ENCODE assay signal across 22 mouse cellular contexts in genomic region chr7:89891412-89891811, GRCm38 (mm10). TPM values are rescaled to one million over a fixed set of nuclear protein-coding genes. Genes with fewer than 3 reads are reported as not detected.
"Had no signal": no experiment of that assay in that cellular context is flagged by ENCODE, and none has a peak within 500 bp of the region (broad histone marks: within the 10 kb centered on the region; RNA-seq: fewer than 3 reads in every experiment).

No protein-coding gene starts in this region.

- H3K9me3 ChIP-seq: heart, embryonic 13.5 days; heart, embryonic 15.5 days; hindbrain, embryonic 13.5 days; hindbrain, embryonic 15.5 days; liver, embryonic 12.5 days had no signal

- H3K4me3 ChIP-seq: gastrocnemius, adult 2 months; heart, adult 2 months; heart, embryonic 13.5 days; heart, embryonic 15.5 days; hindbrain, embryonic 13.5 days; hindbrain, embryonic 15.5 days; layer of hippocampus, adult 2 months; left cerebral cortex, adult 2 months; liver, embryonic 12.5 days had no signal

- DNase-seq: gastrocnemius, adult 2 months; gastrocnemius, postnatal 36 days; heart, adult 11 months; heart, adult 2 months had no signal

- H3K4me1 ChIP-seq: heart, embryonic 13.5 days; heart, embryonic 15.5 days; hindbrain, embryonic 13.5 days; hindbrain, embryonic 15.5 days; liver, embryonic 12.5 days had no signal

- H3K27ac ChIP-seq: gastrocnemius, adult 2 months; heart, adult 2 months; heart, embryonic 13.5 days; heart, embryonic 15.5 days; hindbrain, embryonic 13.5 days; hindbrain, embryonic 15.5 days; hindbrain, postnatal 0 days; layer of hippocampus, adult 2 months; left cerebral cortex, adult 2 months; liver, embryonic 12.5 days; liver, embryonic 14.5 days had no signal

- H3K36me3 ChIP-seq: heart, embryonic 13.5 days; heart, embryonic 15.5 days; hindbrain, embryonic 13.5 days; hindbrain, embryonic 15.5 days; liver, embryonic 12.5 days had no signal

- H3K4me2 ChIP-seq: heart, embryonic 11.5 days; heart, embryonic 13.5 days; heart, embryonic 15.5 days; hindbrain, embryonic 13.5 days; hindbrain, embryonic 15.5 days; liver, embryonic 12.5 days had no signal

- ATAC-seq: hindbrain, postnatal 0 days; intestine, postnatal 0 days; liver, embryonic 12.5 days had no signal

- H3K9ac ChIP-seq: heart, embryonic 13.5 days; heart, embryonic 15.5 days; hindbrain, embryonic 13.5 days; hindbrain, embryonic 15.5 days; liver, embryonic 12.5 days; liver, embryonic 14.5 days had no signal

- H3K27me3 ChIP-seq: heart, embryonic 13.5 days; heart, embryonic 15.5 days; hindbrain, embryonic 13.5 days; hindbrain, embryonic 15.5 days; liver, embryonic 12.5 days had no signal

RNA-seq across cellular contexts. Expression of gene Ccdc81, which starts 12.0 kb away (rescaled TPM):
- total RNA-seq: gastrocnemius, adult 2 months; gastrocnemius, postnatal 36 days; heart, adult 2 months; heart, postnatal 36 days; hematopoietic stem cell, adult 5-6 weeks; liver, adult 2 months had no signal
- polyA plus RNA-seq: heart, embryonic 11.5 days; heart, embryonic 13.5 days; heart, embryonic 15.5 days; heart, postnatal 0 days; intestine, embryonic 14.5 days; kidney, embryonic 14.5 days; limb, embryonic 11.5 days; liver, adult 2 months; liver, embryonic 12.5 days; liver, embryonic 14.5 days had no signal
